Comparison of ENCODE assay signal across 21 mouse cellular contexts in the genomic region with DNA sequence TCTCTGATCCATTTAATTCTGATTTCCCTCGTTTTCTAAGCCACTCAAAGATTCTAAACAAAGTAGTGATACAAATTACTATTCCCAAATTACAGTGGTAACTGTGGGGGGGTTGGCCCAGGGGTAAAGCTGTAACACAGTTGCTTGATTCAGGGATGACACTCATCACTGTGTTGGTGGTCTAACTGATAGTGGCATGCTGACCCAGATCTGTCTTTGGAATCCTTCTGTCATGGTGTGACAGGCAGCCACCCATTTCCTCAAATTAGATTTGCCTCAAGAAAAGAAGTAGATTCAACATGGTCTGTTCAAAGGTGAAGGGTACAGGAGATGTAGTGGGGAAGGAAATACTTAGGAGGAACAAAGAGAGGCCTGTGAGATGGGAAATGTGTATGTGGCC. TPM values are rescaled to one million over a fixed set of nuclear protein-coding genes. Genes with fewer than 3 reads are reported as not detected.
A peak's percentile ranks its signal among the peaks of the same experiment; 100 is the strongest.
DNase-seq lines count a peak whose midpoint lies in the region; ATAC-seq lines count a peak whose summit lies in the region.
"Had no signal": no experiment of that assay in that cellular context is flagged by ENCODE, and none has a peak within 500 bp of the region (broad histone marks: within the 10 kb centered on the region; RNA-seq: fewer than 3 reads in every experiment).

No protein-coding gene starts in this region.

- no peaks in the 10 kb centered on the region for H3K27me3 ChIP-seq in liver, embryonic 12.5 days (replicated peaks)
- H3K27me3 ChIP-seq: CH12.LX had no signal

- intact Hi-C loops in left cerebral cortex, postnatal 10 days (cut with DNase I): no loop called here

- H3K4me2 ChIP-seq in liver, embryonic 12.5 days: no peak overlapping the region

- no peak overlapping the region for H3K9ac ChIP-seq in liver, embryonic 12.5 days

- H3K4me3 ChIP-seq in liver, embryonic 12.5 days: no peak overlapping the region

- H3K27ac ChIP-seq in liver, embryonic 12.5 days: no peak overlapping the region

- DNase-seq in heart, adult 11 months: peak; percentile 43
- DNase-seq in heart, postnatal 4 days: no peak
- peak; percentile 51 for DNase-seq in retina, embryonic 14.5 days (ENCODE audit: low spot score)
- DNase-seq in retina, postnatal 1 day: peak; percentile 67
- DNase-seq in left cerebral cortex, postnatal 10 days (ENCODE audit: extremely low spot score in 1 of 2, low spot score in 2 of 2): no peak
- DNase-seq: adrenal gland, adult 2 months; adrenal gland, adult 8-10 months; adrenal gland, postnatal 10 days; adrenal gland, postnatal 14 days; adrenal gland, postnatal 25 days; adrenal gland, postnatal 36 days; B cell, adult 2 months; cerebellum, adult 11 months; cerebellum, adult 11-12 months; cerebellum, adult 18-20 months had no signal

- ATAC-seq in liver, embryonic 12.5 days: no peak
- ATAC-seq: activated CD4-positive, CD25-positive, alpha-beta regulatory T cell, adult 4 months; CD4-positive, CD25-positive, alpha-beta regulatory T cell, adult 4 months; Patski had no signal

- H3K36me3 ChIP-seq in liver, embryonic 12.5 days: no peaks in the 10 kb centered on the region
- H3K36me3 ChIP-seq: G1E had no signal

- H3K9me3 ChIP-seq in liver, embryonic 12.5 days (replicated peaks): no peaks in the 10 kb centered on the region
- H3K9me3 ChIP-seq: G1E had no signal

- H3K4me1 ChIP-seq in liver, embryonic 12.5 days: no peaks in the 10 kb centered on the region

- 38% methylated on average over 1 of the region's 1 CpGs for WGBS in liver, embryonic 12.5 days (ENCODE audit: insufficient replicate concordance)

RNA-seq across cellular contexts. Expression of gene Naa30, which starts 33.9 kb away (rescaled TPM):
- total RNA-seq in heart, postnatal 4 days (2021): 10 to 100 TPM; 24.3 to 24.7 TPM
- polyA plus RNA-seq in liver, embryonic 12.5 days (2016; fragmentation: Nextera tagmentation; extraction: Ambion mirVana): 12.0 and 14.2 TPM in 2 replicates
- 10 to 100 TPM; 35.9 to 36.9 TPM for total RNA-seq in left cerebral cortex, postnatal 10 days (2021)

Comparison
In these comparisons a context has a peak if more than half of its experiments do, and no peak if none do; other contexts are left out.
1. DNase-seq: peak in heart, adult 11 months (single experiment), retina, embryonic 14.5 days (single experiment) and retina, postnatal 1 day (single experiment); none in heart, postnatal 4 days (single experiment) and left cerebral cortex, postnatal 10 days (0 of 2).